Mouse (Mus musculus): ENCODE measurements around the gene Vmn2r102.

The Vmn2r102 gene

GRCm38 (mm10) chr17:19660028-19660427 is at the start of gene Vmn2r102:
Vmn2r102 (plus strand) TSS chr17:19660328.
- DNase-seq (ENCODE audit: low spot score in 2 of 2), result no peak

- DNase-seq (ENCODE audit: low spot score in 2 of 2), result no peak
These were observed 30.8 kb upstream of the Vmn2r102 start for GRCm38 (mm10) chr17:19629328-19629727.

- no peak for DNase-seq (ENCODE audit: low spot score in 2 of 2)
These were observed 1.7 kb upstream of the Vmn2r102 start for GRCm38 (mm10) chr17:19658447-19658846.

- DNase-seq (ENCODE audit: low spot score in 2 of 2), result no peak
These were observed 31.9 kb downstream of the Vmn2r102 start for GRCm38 (mm10) chr17:19692062-19692461.
